Mouse (Mus musculus) adrenal gland, postnatal 14 days (tissue): Measurements from ENCODE around the gene Tbc1d25. TPM values are rescaled to one million over a fixed set of nuclear protein-coding genes. Genes with fewer than 3 reads are reported as not detected.

ENCODE experiments used
- total RNA-seq: library from RNA; stranded (reverse); gene quantifications from 2 replicates; pipeline ENCODE4 v1.2.3, GENCODE M21; 2021

Tbc1d25 gene
- total RNA-seq, 1 experiment from 2014 or later, result 8.0 TPM

Other genes starting within 250 kb of the Tbc1d25 start
- not detected in 2 replicates for gene Eras, start 247.6 kb downstream of the Tbc1d25 start, total RNA-seq
- 18.1 and 18.2 TPM in 2 replicates for gene Hdac6, start 228.3 kb downstream of the Tbc1d25 start, total RNA-seq
- gene Gata1, start 198.1 kb downstream of the Tbc1d25 start, total RNA-seq, result 0.38 and 2.5 TPM in 2 replicates
- not detected in 2 replicates for gene Glod5, start 157.7 kb downstream of the Tbc1d25 start, total RNA-seq
- gene Suv39h1, start 101.4 kb downstream of the Tbc1d25 start, total RNA-seq, result 16.7 and 17.5 TPM in 2 replicates
- 1.9 and 6.8 TPM in 2 replicates for gene Was, start 85.7 kb downstream of the Tbc1d25 start, total RNA-seq
- 51.0 and 54.3 TPM in 2 replicates for gene Wdr13, start 43.3 kb downstream of the Tbc1d25 start, total RNA-seq
- gene Rbm3, start 30.3 kb downstream of the Tbc1d25 start, total RNA-seq, result 192 and 276 TPM in 2 replicates
- gene Ebp, start 17.3 kb upstream of the Tbc1d25 start, total RNA-seq, result 46.2 and 62.0 TPM in 2 replicates
- gene Porcn, start 30.3 kb upstream of the Tbc1d25 start, total RNA-seq, result 6.4 and 7.3 TPM in 2 replicates
- gene Ftsj1, start 76.2 kb upstream of the Tbc1d25 start, total RNA-seq, result 24.7 and 25.3 TPM in 2 replicates
- 2.5 TPM in 1 of 2 replicates, not detected in the other for gene Slc38a5, start 95.0 kb upstream of the Tbc1d25 start, total RNA-seq
- gene Ssxb10, start 151.2 kb upstream of the Tbc1d25 start, total RNA-seq, result not detected in 2 replicates
- gene Ssxb9, start 190.8 kb upstream of the Tbc1d25 start, total RNA-seq, result not detected in 2 replicates
- gene Ssxb1, start 237.1 kb upstream of the Tbc1d25 start, total RNA-seq, result not detected in 2 replicates